Mouse (Mus musculus) gastrocnemius, postnatal 4 days (tissue): ENCODE measurements at regions not wholly inside any gene's neighbourhood (a gene's known extent, or its start where the extent isn't known, plus 50 kb on each side); places are given as distances from the start of the nearest gene placed in this dataset.
A peak's percentile ranks its signal among the peaks of the same experiment; 100 is the strongest.
"Not testable (repeated sequence)": the region's sequence is repeated elsewhere in the genome, so short reads cannot be mapped to it uniquely, and the experiment has no call there.

Experiments
- DNase-seq, 2 experiments: peaks; one replicate each; pipeline ENCODE4 v3.0.0; 2021 to 2022; ENCODE audit warnings: low spot score in 2 of 2, mixed read lengths in 2 of 2

- no peak for DNase-seq
Observed at GRCm38 (mm10) chr11:22573166-22573565, 61.3 kb downstream of the Tmem17 start.

- DNase-seq = no peak
Observed at GRCm38 (mm10) chr11:22573802-22574201, 61.9 kb downstream of the Tmem17 start.

- DNase-seq = no peak
Observed at GRCm38 (mm10) chr11:22574506-22574905, 62.6 kb downstream of the Tmem17 start.

- DNase-seq = no peak
Observed at GRCm38 (mm10) chr11:22584100-22584487, 72.2 kb downstream of the Tmem17 start.

GRCm38 (mm10) chr11:22584488-22585158 lies 72.7 kb downstream of the Tmem17 start:
- peak in 1 of 2 experiments; percentile 35 for DNase-seq

- DNase-seq = no peak
Observed at GRCm38 (mm10) chr11:22587691-22588241, 75.9 kb downstream of the Tmem17 start.

GRCm38 (mm10) chr11:22588546-22588945 lies 76.7 kb downstream of the Tmem17 start:
- peak in 1 of 2 experiments; percentile 24 for DNase-seq

- DNase-seq = no peak
Observed at GRCm38 (mm10) chr11:22589901-22590300, 78.0 kb downstream of the Tmem17 start.

GRCm38 (mm10) chr11:22591050-22591449 lies 79.2 kb downstream of the Tmem17 start:
- not testable (repeated sequence) for DNase-seq

- DNase-seq = no peak
Observed at GRCm38 (mm10) chr11:22592706-22593105, 80.8 kb downstream of the Tmem17 start.

- no peak for DNase-seq
Observed at GRCm38 (mm10) chr11:22596076-22596804, 84.4 kb downstream of the Tmem17 start.

- DNase-seq = no peak
Observed at GRCm38 (mm10) chr11:22596805-22597149, 84.9 kb downstream of the Tmem17 start.

- no peak for DNase-seq
Observed at GRCm38 (mm10) chr11:22600370-22600769, 88.5 kb downstream of the Tmem17 start.

- no peak for DNase-seq
Observed at GRCm38 (mm10) chr11:22601977-22602376, 90.1 kb downstream of the Tmem17 start.

- no peak for DNase-seq
Observed at GRCm38 (mm10) chr11:22602610-22603009, 90.7 kb downstream of the Tmem17 start.

- no peak for DNase-seq
Observed at GRCm38 (mm10) chr11:22603397-22603796, 91.5 kb downstream of the Tmem17 start.

- DNase-seq = no peak
Observed at GRCm38 (mm10) chr11:22606380-22606779, 94.5 kb downstream of the Tmem17 start.

GRCm38 (mm10) chr11:22607645-22608044 lies 95.8 kb downstream of the Tmem17 start:
- DNase-seq = no peak

- no peak for DNase-seq
Observed at GRCm38 (mm10) chr11:22608945-22609344, 97.1 kb downstream of the Tmem17 start.

GRCm38 (mm10) chr11:22610433-22611101 lies 98.7 kb downstream of the Tmem17 start:
- peak in 1 of 2 experiments; percentile 23 for DNase-seq

- no peak for DNase-seq
Observed at GRCm38 (mm10) chr11:22611102-22611869, 99.4 kb downstream of the Tmem17 start.
